Mouse (Mus musculus) liver, postnatal 0 days (tissue): ENCODE results near the gene Prkcb. TPM values are rescaled to one million over a fixed set of nuclear protein-coding genes. Genes with fewer than 3 reads are reported as not detected.

ENCODE experiments used
- ATAC-seq: fragments of 200-750 bp; cut with Nextera tagmentation; 2 replicates; pipeline ENCODE4 v1.8.0; 2017; ENCODE audit warnings: mild to moderate bottlenecking, moderate library complexity
- DNase-seq: peaks from one replicate; pipeline ENCODE4 v3.0.0-alpha.2; 2016
- H3K27ac ChIP-seq: fragments of 300-500 bp; sonication (generic); 2 replicates; pipeline ENCODE4 v1.5.1; 2014; ENCODE audit warnings: antibody characterized with exemption, moderate library complexity, mild to moderate bottlenecking, low read depth
- H3K27me3 ChIP-seq: fragments of 300-500 bp; sonication (generic); 2 replicates; pipeline ENCODE4 v1.6.1; 2014; ENCODE audit warnings: low read length, control low read depth, mixed read lengths; ENCODE audit not compliant: insufficient read depth
- H3K36me3 ChIP-seq: fragments of 300-500 bp; sonication (generic); replicated peaks from 2 replicates; pipeline ENCODE4 v1.6.1; 2014; ENCODE audit warnings: mild to moderate bottlenecking, control low read depth, low read length, moderate library complexity, mixed read lengths; ENCODE audit not compliant: insufficient read depth
- H3K4me1 ChIP-seq: fragments of 300-500 bp; sonication (generic); 2 replicates; pipeline ENCODE4 v1.6.1; 2014; ENCODE audit warnings: antibody characterized with exemption, mild to moderate bottlenecking, control low read depth; ENCODE audit not compliant: insufficient read depth
- H3K4me2 ChIP-seq: fragments of 300-500 bp; sonication (generic); 2 replicates; pipeline ENCODE4 v1.6.1; 2014; ENCODE audit warnings: low read depth, mild to moderate bottlenecking, low read length, moderate library complexity, mixed read lengths
- H3K4me3 ChIP-seq: fragments of 300-500 bp; sonication (generic); 2 replicates; pipeline ENCODE4 v1.5.1; 2014; ENCODE audit warnings: low read depth, low read length
- H3K9ac ChIP-seq: fragments of 300-500 bp; sonication (generic); replicated peaks from 2 replicates; pipeline ENCODE4 v1.6.1; 2014; ENCODE audit warnings: mild to moderate bottlenecking, moderate library complexity
- H3K9me3 ChIP-seq: fragments of 300-500 bp; sonication (generic); 2 replicates; pipeline ENCODE4 v1.6.1; 2016; ENCODE audit warnings: mild to moderate bottlenecking, control low read depth, low read length, mixed read lengths
- CTCF ChIP-seq: sonication (generic); IDR thresholded peaks from 2 replicates; pipeline ENCODE4 v1.5.1; 2016; ENCODE audit warnings: antibody characterized with exemption, low read depth
- EP300 ChIP-seq: IDR thresholded peaks from 2 replicates; pipeline ENCODE4 v1.6.1; 2016; ENCODE audit warnings: antibody characterized with exemption, low read depth, mild to moderate bottlenecking
- WGBS: fragments of 180-500 bp; shearing (Covaris S2); extraction: QIAGEN DNeasy Blood & Tissue Kit; methylation state at CpG from one replicate; pipeline ENCODE4 v1.1.7; 2014; ENCODE audit not compliant: insufficient replicate concordance; 5-methylcytosine and 5-hydroxymethylcytosine counted together
- polyA plus RNA-seq: library from polyadenylated mRNA; unstranded; fragments of >200 nt; fragmentation: Nextera tagmentation; extraction: Ambion mirVana; gene quantifications from 2 replicates; pipeline ENCODE4 v1.2.1, GENCODE M21; 2015

Prkcb gene
- polyA plus RNA-seq, 1 experiment from 2014 or later, result 8.1 TPM

DNA sequence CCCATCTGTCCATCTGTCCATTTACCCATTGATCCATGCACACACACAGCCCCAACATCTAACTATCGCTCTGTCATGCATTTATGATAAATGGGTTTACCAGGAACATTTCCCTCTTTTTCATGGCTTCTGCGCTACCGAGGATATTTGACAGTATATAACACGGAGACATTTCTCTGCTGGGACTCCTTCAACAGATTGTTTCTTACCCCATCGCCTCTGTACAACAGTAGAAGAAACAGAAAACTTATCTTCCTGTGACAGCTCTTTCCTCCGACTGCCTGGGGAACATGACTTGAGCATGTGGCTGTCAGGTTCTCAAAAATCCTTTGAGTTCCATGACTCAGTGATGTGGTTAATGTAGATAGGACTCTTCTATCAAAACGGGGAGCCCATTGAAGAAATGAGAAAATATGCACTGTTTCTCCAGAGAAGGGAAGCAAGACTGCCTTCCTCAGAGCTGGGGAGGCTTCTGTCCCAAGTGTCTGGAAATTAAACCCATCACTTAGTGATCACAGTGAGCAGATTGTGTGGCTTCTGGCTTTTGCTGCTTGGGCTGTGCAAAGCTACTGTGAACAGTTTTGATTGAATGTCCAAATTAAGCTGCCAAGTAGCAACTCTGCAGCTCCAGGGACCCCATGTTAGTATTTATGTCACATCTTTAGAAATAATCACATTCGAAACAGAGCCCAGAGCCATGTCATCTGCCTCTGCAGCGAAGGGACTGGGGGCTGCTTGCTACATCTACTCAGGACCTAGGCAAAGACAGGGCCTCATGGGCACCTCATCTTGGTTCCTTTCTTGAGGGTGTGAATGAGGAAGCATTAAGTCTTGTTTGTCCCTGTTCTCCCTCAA, 211.4 kb downstream of the Prkcb start:
- no peaks in the 10 kb centered on the region for H3K4me1 ChIP-seq
- H3K9me3 ChIP-seq, result no peaks in the 10 kb centered on the region
- H3K4me2 ChIP-seq, result no peak overlapping the region
- TF ChIP-seq EP300 (no peak), CTCF (no peak)
- H3K9ac ChIP-seq, result no peak overlapping the region
- H3K36me3 ChIP-seq, result no peaks in the 10 kb centered on the region
- H3K4me3 ChIP-seq, result no peak overlapping the region
- no peaks in the 10 kb centered on the region for H3K27me3 ChIP-seq
- DNase-seq, result no peak
- ATAC-seq, result no peak
- no peak overlapping the region for H3K27ac ChIP-seq
- 65% methylated on average over 9 of the region's 9 CpGs for WGBS

- WGBS, result 71% methylated on average over 2 of the region's 2 CpGs
- DNase-seq, result no peak
- H3K27ac ChIP-seq, result no peak overlapping the region
Observed at GRCm38 (mm10) chr7:122506467-122506866, 217.9 kb downstream of the Prkcb start.

DNA sequence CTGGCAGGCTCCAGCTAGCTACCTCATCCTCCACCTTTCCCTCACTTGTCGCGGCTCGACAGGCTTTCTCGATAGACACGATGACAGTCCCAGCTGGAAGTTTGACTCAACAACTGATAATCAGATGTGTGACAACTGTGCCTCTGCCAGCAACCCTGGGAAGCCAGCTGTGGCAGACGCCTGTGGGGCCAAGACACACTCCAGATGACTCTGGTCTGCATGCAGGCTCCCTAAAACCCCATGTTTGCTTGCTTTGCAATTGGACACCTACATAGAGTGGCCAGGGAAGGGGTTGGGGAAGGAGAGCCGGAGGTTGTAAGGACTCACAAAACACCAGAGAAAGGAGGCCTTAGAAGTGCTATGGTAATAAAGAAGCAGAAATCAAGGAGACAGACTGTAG, 221.4 kb downstream of the Prkcb start:
- WGBS, result 35% methylated on average over 7 of the region's 7 CpGs
- Histone ChIP-seq H3K27me3 (no peaks in the 10 kb centered on the region), H3K9me3 (no peaks in the 10 kb centered on the region), H3K4me2 (no peak overlapping the region), H3K4me3 (no peak overlapping the region), H3K27ac (no peak overlapping the region), H3K9ac (no peak overlapping the region), H3K4me1 (no peaks in the 10 kb centered on the region), H3K36me3 (0 out of 2 replicates have a peak, but pooled peaks cover 2% of the 10 kb centered on the region)
- DNase-seq (no peak), ATAC-seq (no peak)
- TF ChIP-seq CTCF (no peak), EP300 (no peak)

More at GRCm38 (mm10) chr7:122506467-122506866, 217.9 kb downstream of the Prkcb start:
- Histone ChIP-seq H3K4me1 (no peaks in the 10 kb centered on the region), H3K27me3 (no peaks in the 10 kb centered on the region), H3K9me3 (no peaks in the 10 kb centered on the region), H3K4me2 (no peak overlapping the region), H3K9ac (no peak overlapping the region), H3K4me3 (no peak overlapping the region), H3K36me3 (0 out of 2 replicates have a peak, but pooled peaks cover 2% of the 10 kb centered on the region)
- ATAC-seq, result no peak
- TF ChIP-seq CTCF (no peak), EP300 (no peak)

DNA sequence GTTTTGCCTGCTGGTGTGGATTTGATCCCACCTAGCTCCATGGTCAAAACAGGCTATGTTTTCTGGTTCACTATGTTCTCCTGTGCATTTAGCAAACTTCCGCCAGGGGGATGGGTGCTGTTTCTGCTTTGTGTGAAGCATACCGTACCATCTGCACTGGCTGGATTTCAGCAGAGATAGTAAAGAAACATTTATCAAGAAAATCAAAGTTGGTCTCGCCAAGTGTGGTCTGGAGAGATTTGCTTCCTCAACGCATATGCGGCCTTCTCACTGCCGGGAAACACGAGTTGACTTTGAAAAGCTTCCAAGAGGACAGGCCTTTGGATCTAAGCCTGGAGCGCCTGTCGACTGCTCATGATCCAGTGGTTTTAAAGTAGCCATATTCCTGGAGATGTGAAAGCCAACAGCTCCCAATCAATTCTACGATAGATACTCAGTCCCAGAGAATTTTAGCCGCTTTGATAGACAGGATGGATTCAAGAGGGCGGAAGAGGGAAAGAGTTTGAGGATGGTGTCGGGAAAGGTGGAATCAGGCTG, 223.9 kb downstream of the Prkcb start:
- no peaks in the 10 kb centered on the region for H3K36me3 ChIP-seq
- no peak overlapping the region for H3K4me2 ChIP-seq
- ATAC-seq, result no peak
- H3K9ac ChIP-seq, result no peak overlapping the region
- no peaks in the 10 kb centered on the region for H3K27me3 ChIP-seq
- no peaks in the 10 kb centered on the region for H3K4me1 ChIP-seq
- no peak overlapping the region for H3K27ac ChIP-seq
- no peaks in the 10 kb centered on the region for H3K9me3 ChIP-seq
- 87% methylated on average over 13 of the region's 13 CpGs for WGBS
- DNase-seq, result no peak
- H3K4me3 ChIP-seq, result no peak overlapping the region
- no peak for TF ChIP-seq EP300
- TF ChIP-seq CTCF, result no peak

GRCm38 (mm10) chr7:122520850-122521638, 232.5 kb downstream of the Prkcb start:
- ATAC-seq, result no peak
- WGBS, result 46% methylated on average over 7 of the region's 7 CpGs
- H3K27ac ChIP-seq, result no peak overlapping the region

GRCm38 (mm10) chr7:122528201-122528600, 239.7 kb downstream of the Prkcb start:
- H3K27ac ChIP-seq, result no peak overlapping the region
- TF ChIP-seq CTCF, result no peak
- no peak for TF ChIP-seq EP300
- DNase-seq, result no peak
- WGBS, result 91% methylated on average over 11 of the region's 11 CpGs
- no peaks in the 10 kb centered on the region for H3K36me3 ChIP-seq
- no peaks in the 10 kb centered on the region for H3K9me3 ChIP-seq
- no peak for ATAC-seq
- H3K4me2 ChIP-seq, result no peak overlapping the region
- no peak overlapping the region for H3K9ac ChIP-seq
- no peaks in the 10 kb centered on the region for H3K4me1 ChIP-seq
- H3K4me3 ChIP-seq, result no peak overlapping the region
- no peaks in the 10 kb centered on the region for H3K27me3 ChIP-seq

More at GRCm38 (mm10) chr7:122520850-122521638, 232.5 kb downstream of the Prkcb start:
- Histone ChIP-seq H3K9ac (no peak overlapping the region), H3K4me3 (no peak overlapping the region), H3K36me3 (no peaks in the 10 kb centered on the region), H3K9me3 (no peaks in the 10 kb centered on the region), H3K27me3 (no peaks in the 10 kb centered on the region), H3K4me1 (no peaks in the 10 kb centered on the region), H3K4me2 (no peak overlapping the region)
- TF ChIP-seq EP300 (no peak), CTCF (no peak)
- no peak for DNase-seq
